Mouse (Mus musculus) CH12.LX (cell line): ENCODE measurements at regions not wholly inside any gene's neighbourhood (a gene's known extent, or its start where the extent isn't known, plus 50 kb on each side); places are given as distances from the start of the nearest gene placed in this dataset.

ENCODE experiments used
- DNase-seq: peaks from one replicate; pipeline ENCODE4 v3.0.0-alpha.2; 2013; ENCODE audit errors: extremely low read depth
- H3K27ac ChIP-seq: 2 replicates; pipeline ENCODE4 v1.5.1; 2012; ENCODE audit warnings: low read depth, mild to moderate bottlenecking, control low read depth, moderate library complexity; ENCODE audit not compliant: insufficient read depth
- H3K27me3 ChIP-seq: replicated peaks from 2 replicates; pipeline ENCODE3; 2012; ENCODE audit warnings: inconsistent platforms
- H3K36me3 ChIP-seq, 2 experiments: replicated peaks in 1 of 2; 2 replicates each; pipeline versions ENCODE3 to v1.6.1; 2012; ENCODE audit warnings: inconsistent platforms in 1 of 2, low read length in 1 of 2, mild to moderate bottlenecking in 1 of 2, mixed read lengths in 1 of 2, moderate library complexity in 1 of 2; ENCODE audit not compliant: control insufficient read depth in 1 of 2, insufficient read depth in 1 of 2
- H3K4me1 ChIP-seq, 2 experiments: 2 replicates each; pipeline ENCODE4 v1.6.1; 2012; ENCODE audit warnings: inconsistent platforms in 1 of 2, moderate library complexity in 1 of 2; ENCODE audit not compliant: insufficient read depth in 2 of 2, control insufficient read depth in 1 of 2
- H3K4me2 ChIP-seq: 2 replicates; pipeline ENCODE4 v1.6.1; 2012; ENCODE audit warnings: low read depth, mild to moderate bottlenecking, control low read depth; ENCODE audit not compliant: poor library complexity, insufficient read depth, severe bottlenecking
- H3K4me3 ChIP-seq, 3 experiments: fragments of 150-350 bp in 1 of 3; sonication (generic) in 1 of 3; replicated peaks in 1 of 3; 2 replicates each; pipeline versions ENCODE3 to v1.5.1; 2011 to 2012; ENCODE audit warnings: low read depth in 2 of 3, low read length in 2 of 3, mild to moderate bottlenecking in 2 of 3, moderate library complexity in 2 of 3, control low read depth in 1 of 3, improper control_type of control experiment in 1 of 3, inconsistent platforms in 1 of 3, mixed read lengths in 1 of 3; ENCODE audit not compliant: poor library complexity in 1 of 3
- H3K79me2 ChIP-seq: replicated peaks from 2 replicates; pipeline ENCODE4 v1.6.1; 2012; ENCODE audit warnings: mild to moderate bottlenecking, moderate library complexity; ENCODE audit not compliant: control insufficient read depth, poor library complexity, insufficient read depth, severe bottlenecking; ENCODE audit errors: extremely low read depth
- H3K9ac ChIP-seq: 2 replicates; pipeline ENCODE4 v1.6.1; 2012; ENCODE audit warnings: low read depth, mild to moderate bottlenecking, control low read depth, moderate library complexity; ENCODE audit not compliant: insufficient read depth
- H3K9me3 ChIP-seq: replicated peaks from 2 replicates; pipeline ENCODE3; 2012; ENCODE audit warnings: low read length, inconsistent platforms, mixed read lengths
- CHD1 ChIP-seq: IDR thresholded peaks from 2 replicates; pipeline ENCODE4 v1.6.1; 2012; ENCODE audit warnings: low read depth, low read length, improper control_type of control experiment, inconsistent platforms
- CHD2 ChIP-seq: IDR thresholded peaks from 2 replicates; pipeline ENCODE4 v1.6.1; 2011; ENCODE audit warnings: low read length, improper control_type of control experiment
- CTCF ChIP-seq, 2 experiments: IDR thresholded peaks in 1 of 2; conservative IDR thresholded peaks in 1 of 2; 2 replicates each; pipeline ENCODE4 v1.5.1; 2011 to 2012; ENCODE audit warnings: low read depth in 2 of 2, low read length in 2 of 2, improper control_type of control experiment in 1 of 2, inconsistent platforms in 1 of 2, mild to moderate bottlenecking in 1 of 2, moderate library complexity in 1 of 2
- E2F4 ChIP-seq: IDR thresholded peaks from 2 replicates; pipeline ENCODE4 v1.6.1; 2011; ENCODE audit warnings: low read depth, low read length, improper control_type of control experiment; ENCODE audit not compliant: insufficient replicate concordance
- ELF1 ChIP-seq: IDR thresholded peaks from 2 replicates; pipeline ENCODE4 v1.6.1; 2014; ENCODE audit warnings: low read depth, mild to moderate bottlenecking, inconsistent platforms, low read length, improper control_type of control experiment
- GABPA ChIP-seq: IDR thresholded peaks from 2 replicates; pipeline ENCODE4 v1.6.1; 2012; ENCODE audit warnings: low read depth, low read length, improper control_type of control experiment, inconsistent platforms; ENCODE audit not compliant: insufficient replicate concordance
- JUN ChIP-seq: IDR thresholded peaks from 2 replicates; pipeline ENCODE4 v1.6.1; 2011; ENCODE audit warnings: low read depth, mild to moderate bottlenecking, low read length, improper control_type of control experiment, moderate library complexity; ENCODE audit not compliant: insufficient read depth
- POLR2A ChIP-seq: IDR thresholded peaks from 2 replicates; pipeline ENCODE4 v1.6.1; 2011; ENCODE audit warnings: low read depth, mild to moderate bottlenecking, improper control_type of control experiment, low read length
- RCOR1 ChIP-seq: conservative IDR thresholded peaks from 2 replicates; pipeline ENCODE4 v1.6.1; 2012; ENCODE audit warnings: low read depth, mild to moderate bottlenecking, inconsistent platforms, low read length, improper control_type of control experiment
- SIN3A ChIP-seq: IDR thresholded peaks from 2 replicates; pipeline ENCODE4 v1.6.1; 2012; ENCODE audit warnings: low read length, improper control_type of control experiment, inconsistent platforms
- TCF12 ChIP-seq: IDR thresholded peaks from 2 replicates; pipeline ENCODE4 v1.6.1; 2014; ENCODE audit warnings: low read depth, mild to moderate bottlenecking, inconsistent platforms, low read length, improper control_type of control experiment
- UBTF ChIP-seq: IDR thresholded peaks from 2 replicates; pipeline ENCODE4 v1.6.1; 2012; ENCODE audit warnings: low read depth, mild to moderate bottlenecking, inconsistent platforms, low read length, improper control_type of control experiment, moderate library complexity
- USF2 ChIP-seq: conservative IDR thresholded peaks from 2 replicates; pipeline ENCODE4 v1.6.1; 2011; ENCODE audit warnings: low read depth, low read length, improper control_type of control experiment
- ZC3H11A ChIP-seq: IDR thresholded peaks from 2 replicates; pipeline ENCODE4 v1.6.1; 2012; ENCODE audit warnings: low read depth, mild to moderate bottlenecking, inconsistent platforms, low read length, improper control_type of control experiment
- ZKSCAN1 ChIP-seq: IDR thresholded peaks from 2 replicates; pipeline ENCODE4 v1.6.1; 2012; ENCODE audit warnings: low read depth, inconsistent platforms, low read length, improper control_type of control experiment, borderline replicate concordance
- dilution Hi-C: fragments of 300-500 bp; cut with MboI; formaldehyde crosslinking; loops from 2 replicates; pipeline ENCODE4 v1.14.3; 2020; ENCODE audit warnings: low sequenced_read_pairs; ENCODE audit not compliant: extremely low pct_unique_long_range_greater_than_20kb, extremely low pct_ligation_motif_present
- in situ Hi-C: fragments of 300-500 bp; cut with MboI; formaldehyde crosslinking; loops from 3 replicates; pipeline ENCODE4 v1.14.3; 2019; ENCODE audit warnings: low sequenced_read_pairs, low pct_ligation_motif_present, low pct_unique_long_range_greater_than_20kb, mixed read lengths

GRCm38 (mm10) chr1:71778292-71778691 is 125.3 kb upstream of the Fn1 start:
- peak in 1 of 2 experiments; percentile 15; a peak in 1 of 4 replicates for TF ChIP-seq CTCF (conservative IDR thresholded peaks at IDR 0.05 in 1 of 2, IDR thresholded peaks at IDR 0.05 in 1 of 2; ENCODE audit: low read depth in 2 of 2, low read length in 2 of 2)
- TF ChIP-seq ZKSCAN1 = no peak
- H3K27me3 ChIP-seq = no peaks in the 10 kb centered on the region
- no peaks in the 10 kb centered on the region for H3K36me3 ChIP-seq
- H3K9ac ChIP-seq = no peak overlapping the region
- H3K4me1 ChIP-seq = no peaks in the 10 kb centered on the region
- no peak overlapping the region for H3K27ac ChIP-seq
- in situ Hi-C loops = no loop called here
- no peak overlapping the region for H3K4me2 ChIP-seq
- no peak overlapping the region for H3K4me3 ChIP-seq
- no peak for DNase-seq
- dilution Hi-C loops = no loop called here
- no peaks in the 10 kb centered on the region for H3K79me2 ChIP-seq
- H3K9me3 ChIP-seq = no peaks in the 10 kb centered on the region

GRCm38 (mm10) chr1:71775865-71776501 is 123.0 kb upstream of the Fn1 start:
- Histone ChIP-seq H3K27ac (no peak overlapping the region), H3K4me3 (no peak overlapping the region), H3K79me2 (no peaks in the 10 kb centered on the region), H3K36me3 (no peaks in the 10 kb centered on the region), H3K4me1 (no peaks in the 10 kb centered on the region), H3K9ac (no peak overlapping the region), H3K9me3 (no peaks in the 10 kb centered on the region)
- dilution Hi-C loops = no loop called here
- TF ChIP-seq JUN (no peak), SIN3A (no peak), ZKSCAN1 (no peak)
- TF ChIP-seq, all 38 proteins: peak for 0
- no peak for DNase-seq
- in situ Hi-C loops = no loop called here
- Histone ChIP-seq H3K4me2 (no peak overlapping the region), H3K27me3 (no peaks in the 10 kb centered on the region)

GRCm38 (mm10) chr1:71772526-71772925 is 119.5 kb upstream of the Fn1 start:
- Histone ChIP-seq H3K27me3 (no peaks in the 10 kb centered on the region), H3K9me3 (no peaks in the 10 kb centered on the region), H3K36me3 (no peaks in the 10 kb centered on the region), H3K4me3 (no peak overlapping the region), H3K27ac (no peak overlapping the region), H3K79me2 (no peaks in the 10 kb centered on the region), H3K4me1 (no peaks in the 10 kb centered on the region), H3K9ac (no peak overlapping the region), H3K4me2 (no peak overlapping the region)
- DNase-seq = no peak
- dilution Hi-C loops (no loop called here), in situ Hi-C loops (no loop called here)
- TF ChIP-seq GABPA = no peak
- no peak for TF ChIP-seq TCF12
- no peak for TF ChIP-seq RCOR1
- no peak for TF ChIP-seq UBTF
- no peak for TF ChIP-seq SIN3A
- no peak for TF ChIP-seq CHD2
- TF ChIP-seq USF2 = no peak
- TF ChIP-seq CTCF (conservative IDR thresholded peaks at IDR 0.05 in 1 of 2, IDR thresholded peaks at IDR 0.05 in 1 of 2; ENCODE audit: low read depth in 2 of 2, low read length in 2 of 2) = no peak
- TF ChIP-seq ELF1 = no peak
- no peak for TF ChIP-seq CHD1
- TF ChIP-seq ZC3H11A = no peak
- no peak for TF ChIP-seq POLR2A
- no peak for TF ChIP-seq ZKSCAN1
- TF ChIP-seq E2F4 = no peak
